Mouse (Mus musculus) forebrain, embryonic 11.5 days (tissue): ENCODE data around the gene Hlcs. TPM values are rescaled to one million over a fixed set of nuclear protein-coding genes. Genes with fewer than 3 reads are reported as not detected.

ENCODE experiments used
- ATAC-seq: fragments of 200-750 bp; cut with Nextera tagmentation; replicated peaks from 2 replicates; pipeline ENCODE4 v1.8.0; 2017; ENCODE audit warnings: moderate TSS enrichment; ENCODE audit not compliant: low FRiP score
- DNase-seq: peaks from one replicate; pipeline ENCODE4 v3.0.0-alpha.2; 2017; ENCODE audit warnings: low spot score
- H3K27ac ChIP-seq: fragments of 300-500 bp; sonication (generic); 2 replicates; pipeline ENCODE4 v1.5.1; 2014; ENCODE audit warnings: low read depth, low read length
- H3K27me3 ChIP-seq: fragments of 300-500 bp; sonication (generic); 2 replicates; pipeline ENCODE4 v1.6.1; 2014; ENCODE audit warnings: mild to moderate bottlenecking, low read length, mixed read lengths; ENCODE audit not compliant: control insufficient read depth, insufficient read depth
- H3K36me3 ChIP-seq: fragments of 300-500 bp; sonication (generic); 2 replicates; pipeline ENCODE4 v1.6.1; 2014; ENCODE audit warnings: mild to moderate bottlenecking, low read length, moderate library complexity, mixed read lengths; ENCODE audit not compliant: control insufficient read depth, insufficient read depth
- H3K4me1 ChIP-seq: fragments of 300-500 bp; sonication (generic); replicated peaks from 2 replicates; pipeline ENCODE4 v1.6.1; 2014; ENCODE audit warnings: low read length, mixed read lengths; ENCODE audit not compliant: control insufficient read depth, insufficient read depth
- H3K4me2 ChIP-seq: fragments of 300-500 bp; sonication (generic); 2 replicates; pipeline ENCODE4 v1.6.1; 2014; ENCODE audit warnings: low read depth, mild to moderate bottlenecking, low read length, moderate library complexity, mixed read lengths; ENCODE audit not compliant: severe bottlenecking
- H3K4me3 ChIP-seq: fragments of 300-500 bp; sonication (generic); 2 replicates; pipeline ENCODE4 v1.5.1; 2014; ENCODE audit warnings: low read depth, low read length
- H3K9ac ChIP-seq: fragments of 300-500 bp; sonication (generic); 2 replicates; pipeline ENCODE4 v1.6.1; 2014; ENCODE audit warnings: low read length
- H3K9me3 ChIP-seq: fragments of 300-500 bp; sonication (generic); 2 replicates; pipeline ENCODE4 v1.6.1; 2016; ENCODE audit warnings: low read length, mixed read lengths; ENCODE audit not compliant: control insufficient read depth
- WGBS: fragments of 180-500 bp; shearing (Covaris S2); extraction: QIAGEN DNeasy Blood & Tissue Kit; methylation state at CpG from one replicate; pipeline ENCODE4 v1.1.7; 2014; 5-methylcytosine and 5-hydroxymethylcytosine counted together
- polyA plus RNA-seq: library from polyadenylated mRNA; unstranded; fragments of >200 nt; fragmentation: Nextera tagmentation; extraction: Ambion mirVana; gene quantifications from 2 replicates; pipeline ENCODE4 v1.2.1, GENCODE M21; 2014

Hlcs gene
- polyA plus RNA-seq, 1 experiment from 2014 or later, result 13.8 TPM

DNA sequence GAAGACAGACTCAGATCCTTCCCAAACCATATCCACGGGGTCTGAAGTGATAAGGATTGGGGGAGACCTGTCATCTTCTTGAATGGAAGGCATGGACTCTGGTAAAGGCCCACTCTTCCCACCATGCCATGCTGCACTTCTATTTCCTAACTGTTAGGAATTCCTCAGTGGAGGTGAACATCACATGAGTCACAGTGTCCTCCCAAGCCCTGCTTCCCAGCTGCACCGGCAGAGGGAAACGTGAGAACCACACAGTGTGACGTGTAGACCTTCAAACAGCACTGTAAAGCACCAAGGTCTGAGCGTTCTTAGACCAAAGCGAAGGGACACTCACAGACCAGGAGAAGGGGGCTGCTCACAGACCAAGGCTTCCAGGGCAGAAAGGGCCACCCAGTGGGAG is 105.2 kb downstream of the Hlcs start:
- H3K4me3 ChIP-seq, result no peak overlapping the region
- no peak for ATAC-seq
- 90% methylated on average over 6 of the region's 6 CpGs for WGBS
- no peak overlapping the region for H3K9ac ChIP-seq
- H3K27ac ChIP-seq, result no peak overlapping the region
- no peaks in the 10 kb centered on the region for H3K36me3 ChIP-seq
- no peak overlapping the region for H3K4me2 ChIP-seq
- H3K9me3 ChIP-seq, result no peaks in the 10 kb centered on the region
- H3K4me1 ChIP-seq, result no peaks in the 10 kb centered on the region
- H3K27me3 ChIP-seq, result no peaks in the 10 kb centered on the region
- DNase-seq, result peak; percentile 42

DNA sequence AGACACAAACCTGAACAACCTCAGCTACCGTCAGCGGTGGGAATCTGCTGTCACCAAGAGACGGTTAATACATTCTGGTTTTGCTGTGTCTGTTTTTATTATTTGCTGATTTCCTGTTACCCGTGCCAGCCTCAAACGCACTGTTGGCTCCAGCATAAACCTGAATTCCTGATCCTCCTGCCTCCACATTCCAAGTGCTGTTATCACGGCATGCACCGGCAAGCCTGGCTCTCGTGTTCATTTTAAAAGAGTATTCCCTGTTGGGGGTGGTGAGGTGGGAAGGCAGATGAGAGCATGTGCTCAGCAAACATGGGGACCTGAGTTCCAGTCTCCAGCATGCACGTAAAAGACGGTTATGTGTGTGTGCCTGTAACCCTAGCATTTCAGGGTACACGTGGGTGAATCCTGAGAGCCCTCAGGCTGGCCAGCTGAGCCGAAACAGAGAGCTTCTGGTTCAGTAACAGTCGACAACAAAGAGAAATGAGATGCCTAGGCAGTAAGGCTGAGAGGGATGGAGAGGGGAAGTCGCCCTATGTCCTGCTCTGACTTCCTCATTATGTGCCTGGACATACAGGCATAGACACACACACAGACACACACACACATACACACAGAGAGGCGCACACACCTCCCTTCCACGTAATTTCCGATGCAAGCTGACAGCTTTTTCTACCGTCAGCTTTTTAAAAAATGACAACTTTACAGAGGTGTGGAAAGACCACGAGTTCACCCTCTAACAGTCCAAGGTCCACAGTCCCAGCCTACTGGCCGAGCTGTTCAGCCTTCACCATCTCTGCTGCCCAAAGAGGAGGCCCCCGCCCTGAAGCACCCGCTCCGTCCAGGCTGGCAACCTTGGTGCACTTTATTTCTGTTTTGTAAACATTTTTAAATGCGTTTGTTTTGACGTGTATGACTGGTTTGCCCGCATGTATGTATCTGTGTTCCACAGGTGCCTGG is 107.6 kb downstream of the Hlcs start:
- no peak overlapping the region for H3K27ac ChIP-seq
- no peak overlapping the region for H3K4me2 ChIP-seq
- H3K4me1 ChIP-seq, result no peaks in the 10 kb centered on the region
- H3K9me3 ChIP-seq, result no peaks in the 10 kb centered on the region
- 87% methylated on average over 26 of the region's 26 CpGs for WGBS
- H3K4me3 ChIP-seq, result no peak overlapping the region
- no peaks in the 10 kb centered on the region for H3K36me3 ChIP-seq
- DNase-seq (peak; percentile 47), ATAC-seq (no peak)
- no peak overlapping the region for H3K9ac ChIP-seq
- no peaks in the 10 kb centered on the region for H3K27me3 ChIP-seq

DNA sequence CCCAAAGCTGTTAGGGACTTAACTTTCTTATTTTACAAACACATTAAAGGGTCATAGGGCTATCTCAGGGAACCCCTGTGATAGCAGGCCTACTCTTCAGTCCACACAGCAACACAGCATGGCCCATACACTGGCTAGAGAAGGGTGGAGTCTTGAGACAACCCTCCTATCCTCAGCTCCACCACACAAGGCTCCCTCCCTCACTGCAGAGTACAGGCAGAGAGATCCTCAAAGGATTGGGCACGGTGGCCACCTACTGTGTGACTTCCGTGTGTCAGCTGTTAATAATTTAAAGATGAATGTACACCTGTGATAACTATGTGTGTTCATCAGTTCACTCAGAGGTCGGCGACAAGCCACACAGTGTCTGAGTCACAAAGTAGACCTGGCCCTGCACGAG is 112.0 kb downstream of the Hlcs start:
- no peak overlapping the region for H3K9ac ChIP-seq
- no peak overlapping the region for H3K27ac ChIP-seq
- no peak overlapping the region for H3K4me3 ChIP-seq
- peaks cover 2% of the 10 kb centered on the region; the same call in 1 of the 2 replicates for H3K27me3 ChIP-seq
- H3K9me3 ChIP-seq, result no peaks in the 10 kb centered on the region
- ATAC-seq (no peak), DNase-seq (peak; percentile 44)
- no peaks in the 10 kb centered on the region for H3K36me3 ChIP-seq
- WGBS, result 58% methylated on average over 5 of the region's 5 CpGs
- no peaks in the 10 kb centered on the region for H3K4me1 ChIP-seq
- no peak overlapping the region for H3K4me2 ChIP-seq

DNA sequence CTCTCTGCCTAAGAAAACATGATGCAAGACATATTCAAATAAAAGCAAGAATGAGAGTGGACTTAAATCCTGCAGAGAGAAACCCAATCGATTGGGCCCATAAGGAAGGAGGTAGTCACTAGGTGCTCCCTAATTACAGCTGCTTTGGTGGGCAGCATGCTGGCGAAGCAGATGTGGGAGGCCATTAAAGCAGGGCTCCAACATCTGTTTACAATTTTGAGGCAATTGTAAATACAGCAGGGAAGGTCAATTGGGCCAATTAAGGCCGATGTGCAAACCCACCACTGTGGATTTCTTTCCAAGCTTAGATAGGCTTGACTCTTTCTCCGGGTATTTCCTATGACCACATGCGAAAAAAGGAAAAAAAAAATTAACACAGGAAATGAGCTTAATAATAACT is 117.5 kb downstream of the Hlcs start:
- no peaks in the 10 kb centered on the region for H3K9me3 ChIP-seq
- no peak for ATAC-seq
- no peak overlapping the region for H3K4me2 ChIP-seq
- no peak overlapping the region for H3K9ac ChIP-seq
- no peaks in the 10 kb centered on the region for H3K36me3 ChIP-seq
- no peak overlapping the region for H3K27ac ChIP-seq
- no peak overlapping the region for H3K4me3 ChIP-seq
- 68% methylated on average over 5 of the region's 5 CpGs for WGBS
- no peak for DNase-seq
- peaks cover 2% of the 10 kb centered on the region; the same call in 1 of the 2 replicates for H3K27me3 ChIP-seq
- H3K4me1 ChIP-seq, result no peaks in the 10 kb centered on the region

DNA sequence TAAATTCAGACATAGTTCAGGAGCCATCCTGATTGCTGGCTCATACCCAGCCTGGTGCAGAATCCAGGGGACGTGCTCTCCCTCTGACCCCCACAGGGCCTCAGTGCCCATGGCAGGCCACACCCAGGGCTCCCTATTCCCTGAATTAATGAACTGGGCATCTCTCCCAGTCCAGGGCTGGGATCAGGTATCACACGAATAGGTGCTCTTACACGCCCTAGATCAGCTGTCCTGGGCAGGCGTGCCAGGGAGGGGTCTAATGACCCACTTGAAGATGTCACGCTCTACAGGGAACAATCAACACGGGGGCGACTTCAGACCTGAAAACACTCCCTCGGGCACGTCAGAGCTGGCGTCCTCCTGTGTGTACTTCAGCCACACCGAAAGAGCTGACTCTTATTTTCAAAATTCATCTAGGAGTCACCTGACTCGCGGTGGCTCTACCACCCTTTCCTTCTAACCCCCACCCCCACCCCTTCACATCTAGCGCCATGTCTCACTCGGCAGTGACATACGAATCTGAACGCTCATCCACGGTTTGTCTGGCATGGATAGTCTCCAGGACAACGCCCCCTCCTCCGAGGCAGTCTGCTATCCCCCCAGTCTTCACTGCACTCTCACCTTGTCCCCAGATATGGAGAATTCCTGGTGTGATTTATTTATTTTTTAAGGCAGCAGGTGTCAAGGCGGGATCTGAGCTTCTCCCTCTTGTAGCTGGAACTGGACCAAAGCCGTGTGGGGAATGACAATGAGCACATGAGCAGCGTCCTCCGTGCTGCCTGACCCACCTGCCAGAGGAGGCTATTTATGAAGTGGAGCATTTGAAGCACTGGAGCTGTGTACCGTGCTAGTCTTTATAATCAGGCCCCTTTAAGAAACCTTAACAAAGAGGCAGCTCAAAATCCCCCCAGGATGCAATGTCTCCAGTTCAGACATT is 121.7 kb downstream of the Hlcs start:
- Histone ChIP-seq H3K4me3 (no peak overlapping the region), H3K9ac (no peak overlapping the region), H3K4me1 (no peaks in the 10 kb centered on the region), H3K36me3 (no peaks in the 10 kb centered on the region), H3K9me3 (no peaks in the 10 kb centered on the region), H3K27me3 (peaks cover under 1% of the 10 kb centered on the region; the same call in 1 of the 2 replicates), H3K27ac (no peak overlapping the region), H3K4me2 (no peak overlapping the region)
- ATAC-seq (no peak), DNase-seq (no peak)
- WGBS, result 90% methylated on average over 25 of the region's 25 CpGs

DNA sequence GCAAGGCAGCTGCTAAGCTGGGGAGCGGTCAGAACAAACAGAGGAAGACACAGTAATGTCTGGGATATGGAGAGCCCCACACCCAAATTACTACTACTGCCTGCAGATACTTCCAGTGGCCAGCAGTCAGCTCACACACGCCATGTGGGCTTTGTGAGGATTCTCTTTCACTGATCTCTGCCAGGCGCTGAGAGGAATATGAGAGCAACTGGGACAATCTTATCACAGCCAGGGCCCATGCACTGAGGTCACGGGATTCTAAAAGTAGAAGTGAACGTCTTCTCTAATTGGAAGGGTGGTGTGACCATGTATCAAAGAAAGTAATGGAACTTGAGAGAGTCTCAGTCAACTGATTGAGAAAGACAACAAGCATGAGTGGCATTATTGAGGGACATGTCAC is 123.1 kb downstream of the Hlcs start:
- Histone ChIP-seq H3K4me2 (no peak overlapping the region), H3K36me3 (no peaks in the 10 kb centered on the region), H3K4me1 (no peaks in the 10 kb centered on the region), H3K27me3 (peaks cover 10% of the 10 kb centered on the region), H3K4me3 (no peak overlapping the region), H3K9me3 (no peaks in the 10 kb centered on the region), H3K9ac (no peak overlapping the region), H3K27ac (no peak overlapping the region)
- ATAC-seq (no peak), DNase-seq (no peak)
- WGBS, result 91% methylated on average over 5 of the region's 5 CpGs

DNA sequence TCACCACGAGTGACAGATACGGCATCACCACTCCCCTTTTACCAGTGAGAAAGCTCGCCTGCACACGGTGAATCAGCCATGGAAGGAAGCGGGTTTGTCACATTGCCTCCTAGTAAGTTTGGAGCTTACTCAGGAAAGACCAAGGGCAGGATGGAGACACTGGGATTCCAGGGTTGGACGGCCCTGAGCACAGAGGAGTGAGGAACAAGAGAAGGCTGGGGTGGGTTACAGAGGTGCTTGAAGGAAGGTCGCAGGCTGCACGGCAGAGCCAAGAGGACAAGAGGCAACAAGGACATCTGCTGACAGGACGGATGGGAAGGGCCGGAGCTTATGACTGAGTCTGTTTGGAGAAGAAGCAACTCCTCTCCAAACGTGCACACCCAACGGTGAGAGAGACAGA is 126.8 kb downstream of the Hlcs start:
- DNase-seq, result no peak
- WGBS, result 85% methylated on average over 12 of the region's 12 CpGs
- Histone ChIP-seq H3K27me3 (peaks cover 39% of the 10 kb centered on the region), H3K36me3 (no peaks in the 10 kb centered on the region), H3K27ac (no peak overlapping the region), H3K9ac (no peak overlapping the region), H3K4me1 (no peaks in the 10 kb centered on the region), H3K4me2 (no peak overlapping the region), H3K9me3 (no peaks in the 10 kb centered on the region), H3K4me3 (no peak overlapping the region)
- no peak for ATAC-seq

DNA sequence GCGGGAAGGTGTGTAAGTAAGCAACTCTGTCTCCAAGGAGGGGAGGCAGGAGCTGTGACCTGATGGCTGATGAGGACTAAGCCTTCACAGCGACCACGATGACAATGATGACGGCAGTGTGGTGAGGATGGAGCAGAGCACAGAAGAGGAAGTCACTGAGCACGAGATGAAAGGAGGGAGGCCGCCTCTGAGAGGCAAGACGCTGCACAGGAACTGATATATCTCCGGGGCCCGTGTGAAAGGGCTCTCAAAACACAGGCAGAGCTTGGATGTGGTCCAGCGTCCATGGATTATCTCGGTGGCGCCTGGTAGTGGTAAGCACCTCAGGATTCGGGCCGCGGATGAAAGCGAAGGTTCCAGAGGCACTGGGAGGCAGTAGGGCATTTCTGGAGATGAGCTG is 127.9 kb downstream of the Hlcs start:
- H3K36me3 ChIP-seq, result no peaks in the 10 kb centered on the region
- H3K27ac ChIP-seq, result no peak overlapping the region
- H3K9ac ChIP-seq, result no peak overlapping the region
- H3K4me2 ChIP-seq, result no peak overlapping the region
- no peak overlapping the region for H3K4me3 ChIP-seq
- 82% methylated on average over 16 of the region's 16 CpGs for WGBS
- H3K27me3 ChIP-seq, result peaks cover 49% of the 10 kb centered on the region
- DNase-seq, result no peak
- peaks cover 7% of the 10 kb centered on the region; the same call in 1 of the 2 replicates for H3K4me1 ChIP-seq
- ATAC-seq, result no peak
- H3K9me3 ChIP-seq, result no peaks in the 10 kb centered on the region
